Mouse (Mus musculus) heart, adult 2 months (tissue): ENCODE data around the gene Map3k15.
A peak's percentile ranks its signal among the peaks of the same experiment; 100 is the strongest.

Experiments used
- CTCF ChIP-seq: fragments of 200-600 bp; IDR thresholded peaks from 2 replicates; pipeline ENCODE4 v1.8.1; 2022; ENCODE audit warnings: antibody characterized with exemption, mild to moderate bottlenecking, moderate library complexity
- EP300 ChIP-seq: fragments of 200-500 bp; IDR thresholded peaks from 2 replicates; pipeline ENCODE4 v1.6.1; 2011; ENCODE audit warnings: low read depth, low read length, control low read depth; ENCODE audit not compliant: insufficient read depth
- POLR2A ChIP-seq: fragments of 200-500 bp; IDR thresholded peaks from 2 replicates; pipeline ENCODE4 v1.6.1; 2011; ENCODE audit warnings: mild to moderate bottlenecking, low read depth, low read length, control low read depth; ENCODE audit not compliant: insufficient read depth

DNA sequence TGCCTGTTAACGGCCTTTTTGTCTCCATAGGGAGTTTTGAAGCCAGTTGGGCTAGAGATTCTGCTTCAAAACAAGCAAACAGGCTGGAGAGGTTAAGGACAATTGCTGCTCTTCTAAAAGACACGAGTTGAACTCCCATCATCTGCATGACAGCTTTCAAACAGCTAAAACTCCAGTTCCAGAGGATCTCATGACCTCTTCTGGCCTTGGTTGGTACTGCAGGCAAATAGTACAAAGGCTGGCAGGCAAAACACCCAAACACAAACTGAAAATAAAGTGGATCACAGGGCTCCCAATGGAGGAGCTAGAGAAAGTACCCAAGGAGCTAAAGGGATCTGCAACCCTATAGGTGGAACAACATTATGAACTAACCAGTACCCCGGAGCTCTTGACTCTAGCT lies 181.9 kb downstream of the Map3k15 start:
- no peak for TF ChIP-seq EP300
- TF ChIP-seq CTCF, result peak; percentile 75
- no peak for TF ChIP-seq POLR2A
